Mouse (Mus musculus) limb, embryonic 11.5 days (tissue): ENCODE data around the gene Ddx49. TPM values are rescaled to one million over a fixed set of nuclear protein-coding genes. Genes with fewer than 3 reads are reported as not detected.

Experiments
- ATAC-seq: fragments of 200-750 bp; cut with Nextera tagmentation; 2 replicates; pipeline ENCODE4 v1.8.0; 2017; ENCODE audit warnings: low read depth; ENCODE audit not compliant: insufficient number of reproducible peaks, low FRiP score, low TSS enrichment
- DNase-seq: peaks from one replicate; pipeline ENCODE4 v3.0.0-alpha.2; 2015; ENCODE audit warnings: low spot score
- H3K27ac ChIP-seq: fragments of 300-500 bp; sonication (generic); replicated peaks from 2 replicates; pipeline ENCODE4 v1.5.1; 2014; ENCODE audit warnings: low read depth, mild to moderate bottlenecking, low read length
- H3K27me3 ChIP-seq: fragments of 300-500 bp; sonication (generic); 2 replicates; pipeline ENCODE4 v1.6.1; 2014; ENCODE audit warnings: mild to moderate bottlenecking, low read length, mixed read lengths; ENCODE audit not compliant: control insufficient read depth, insufficient read depth
- H3K36me3 ChIP-seq: fragments of 300-500 bp; sonication (generic); 2 replicates; pipeline ENCODE4 v1.6.1; 2014; ENCODE audit warnings: mild to moderate bottlenecking, low read length, moderate library complexity, mixed read lengths; ENCODE audit not compliant: control insufficient read depth, insufficient read depth
- H3K4me1 ChIP-seq: fragments of 300-500 bp; sonication (generic); 2 replicates; pipeline ENCODE4 v1.6.1; 2014; ENCODE audit warnings: low read length, mixed read lengths; ENCODE audit not compliant: control insufficient read depth, insufficient read depth
- H3K4me2 ChIP-seq: fragments of 300-500 bp; sonication (generic); 2 replicates; pipeline ENCODE4 v1.6.1; 2014; ENCODE audit warnings: low read depth, mild to moderate bottlenecking, moderate library complexity; ENCODE audit not compliant: severe bottlenecking
- H3K4me3 ChIP-seq: fragments of 300-500 bp; sonication (generic); 2 replicates; pipeline ENCODE4 v1.5.1; 2014; ENCODE audit warnings: low read depth, low read length
- H3K9ac ChIP-seq: fragments of 300-500 bp; sonication (generic); 2 replicates; pipeline ENCODE4 v1.6.1; 2014; ENCODE audit warnings: mild to moderate bottlenecking, low read length
- H3K9me3 ChIP-seq: fragments of 300-500 bp; sonication (generic); 2 replicates; pipeline ENCODE4 v1.6.1; 2016; ENCODE audit warnings: low read length; ENCODE audit not compliant: control insufficient read depth
- WGBS: fragments of 180-500 bp; shearing (Covaris S2); extraction: QIAGEN DNeasy Blood & Tissue Kit; methylation state at CpG from one replicate; pipeline ENCODE4 v1.1.7; 2014; 5-methylcytosine and 5-hydroxymethylcytosine counted together
- polyA plus RNA-seq: library from polyadenylated mRNA; unstranded; fragments of >200 nt; fragmentation: Nextera tagmentation; extraction: Ambion mirVana; gene quantifications from 2 replicates; pipeline ENCODE4 v1.2.1, GENCODE M21; 2014

The Ddx49 gene
- polyA plus RNA-seq, 1 experiment from 2014 or later: 55.8 TPM

DNA sequence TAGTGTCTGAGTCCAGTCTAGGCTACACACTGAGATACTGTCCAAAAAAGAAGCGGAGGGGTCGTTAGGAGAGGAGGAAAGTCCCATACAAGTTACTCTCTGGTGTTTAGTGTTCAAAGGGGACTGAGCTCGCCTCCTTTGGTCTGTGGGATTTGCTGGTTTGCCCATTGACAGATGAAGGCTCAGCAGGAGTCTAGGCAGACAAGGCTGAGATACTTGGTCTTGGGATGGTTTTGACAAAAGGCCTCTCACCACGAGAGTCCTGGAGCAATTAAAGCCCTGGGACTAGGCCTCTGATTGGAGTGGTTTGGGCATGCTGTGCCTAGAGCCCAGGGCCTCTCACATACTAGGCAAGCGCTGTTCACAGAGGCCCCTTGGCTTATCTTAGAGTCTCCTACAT lies 34.0 kb downstream of the Ddx49 start:
- ATAC-seq (no peak), DNase-seq (no peak)
- no peaks in the 10 kb centered on the region for H3K27me3 ChIP-seq
- H3K4me2 ChIP-seq: no peak overlapping the region
- no peaks in the 10 kb centered on the region for H3K4me1 ChIP-seq
- 65% methylated on average over 5 of the region's 5 CpGs for WGBS
- no peak overlapping the region for H3K9ac ChIP-seq
- peaks cover 12% of the 10 kb centered on the region; the same call in 1 of the 2 replicates for H3K36me3 ChIP-seq
- H3K4me3 ChIP-seq: no peak overlapping the region
- H3K9me3 ChIP-seq: 0 out of 2 replicates have a peak, but pooled peaks cover 2% of the 10 kb centered on the region
- H3K27ac ChIP-seq: 0 out of 2 replicates have a peak overlapping the region, but pooled peaks have one; percentile 8

GRCm38 (mm10) chr8:70267674-70268073 lies 34.6 kb downstream of the Ddx49 start:
- no peaks in the 10 kb centered on the region for H3K4me1 ChIP-seq
- ATAC-seq (no peak), DNase-seq (no peak)
- no peak overlapping the region for H3K9ac ChIP-seq
- H3K9me3 ChIP-seq: 0 out of 2 replicates have a peak, but pooled peaks cover 2% of the 10 kb centered on the region
- no peak overlapping the region for H3K4me3 ChIP-seq
- no peak overlapping the region for H3K4me2 ChIP-seq
- 94% methylated on average over 3 of the region's 3 CpGs for WGBS
- H3K27ac ChIP-seq: no peak overlapping the region
- H3K36me3 ChIP-seq: peaks cover 16% of the 10 kb centered on the region; the same call in 1 of the 2 replicates
- no peaks in the 10 kb centered on the region for H3K27me3 ChIP-seq

- 91% methylated on average over 2 of the region's 2 CpGs for WGBS
- no peak overlapping the region for H3K27ac ChIP-seq
- H3K9me3 ChIP-seq: no peaks in the 10 kb centered on the region
- no peaks in the 10 kb centered on the region for H3K27me3 ChIP-seq
- DNase-seq (no peak), ATAC-seq (no peak)
- H3K36me3 ChIP-seq: peaks cover 70% of the 10 kb centered on the region
- no peak overlapping the region for H3K9ac ChIP-seq
- H3K4me3 ChIP-seq: no peak overlapping the region
- no peak overlapping the region for H3K4me2 ChIP-seq
- H3K4me1 ChIP-seq: no peaks in the 10 kb centered on the region
These were observed 43.2 kb downstream of the Ddx49 start for GRCm38 (mm10) chr8:70259043-70259442.

DNA sequence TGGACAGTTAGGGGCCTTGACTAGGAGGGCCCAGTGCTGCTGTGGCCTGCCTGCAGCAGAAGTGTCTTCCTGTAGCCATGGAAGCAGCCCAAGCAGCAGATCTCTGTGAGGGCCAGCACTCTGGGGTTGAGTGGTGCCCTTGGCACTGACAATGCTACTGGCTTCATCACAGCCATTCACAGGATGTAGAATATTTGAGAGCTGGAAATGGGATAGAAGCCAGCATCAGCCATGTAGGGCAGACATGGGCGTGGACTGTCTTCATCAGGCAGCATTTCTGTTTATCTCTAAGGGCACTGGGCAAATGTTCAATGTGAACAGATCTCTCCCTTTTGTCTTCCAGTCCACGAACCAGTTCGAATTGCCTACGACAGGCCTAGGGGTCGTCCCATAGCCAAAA lies 43.7 kb downstream of the Ddx49 start:
- Histone ChIP-seq H3K9me3 (no peaks in the 10 kb centered on the region), H3K27ac (no peak overlapping the region), H3K4me3 (no peak overlapping the region), H3K4me1 (no peaks in the 10 kb centered on the region), H3K9ac (no peak overlapping the region), H3K4me2 (no peak overlapping the region), H3K36me3 (peaks cover 68% of the 10 kb centered on the region), H3K27me3 (no peaks in the 10 kb centered on the region)
- DNase-seq (no peak), ATAC-seq (no peak)
- 93% methylated on average over 5 of the region's 5 CpGs for WGBS

GRCm38 (mm10) chr8:70257456-70257855 lies 44.8 kb downstream of the Ddx49 start:
- no peaks in the 10 kb centered on the region for H3K27me3 ChIP-seq
- no peak overlapping the region for H3K9ac ChIP-seq
- H3K27ac ChIP-seq: no peak overlapping the region
- no peak for DNase-seq
- 87% methylated on average over 3 of the region's 3 CpGs for WGBS
- H3K36me3 ChIP-seq: peaks cover 63% of the 10 kb centered on the region
- no peak overlapping the region for H3K4me3 ChIP-seq
- H3K9me3 ChIP-seq: no peaks in the 10 kb centered on the region
- no peaks in the 10 kb centered on the region for H3K4me1 ChIP-seq
- no peak overlapping the region for H3K4me2 ChIP-seq
- ATAC-seq: no peak

DNA sequence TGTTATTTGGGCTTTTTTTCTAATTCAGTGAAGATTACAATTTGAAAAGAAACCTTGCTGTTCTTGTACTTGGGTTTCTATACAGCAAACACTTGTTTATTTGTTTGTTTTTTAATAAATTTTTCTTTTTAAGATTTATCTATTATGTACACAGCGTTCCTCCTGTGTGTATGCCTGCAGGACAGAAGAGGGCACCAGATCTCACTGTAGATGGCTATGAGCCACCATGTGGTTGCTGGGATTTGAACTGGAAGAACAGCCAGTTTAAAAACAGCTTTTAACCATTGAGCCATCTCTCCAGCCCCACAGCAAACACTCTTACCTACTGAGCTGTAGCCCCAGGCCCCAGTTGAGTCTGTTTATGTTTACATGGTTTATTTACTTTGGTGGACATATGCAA lies 47.7 kb downstream of the Ddx49 start:
- peaks cover 63% of the 10 kb centered on the region for H3K36me3 ChIP-seq
- no peaks in the 10 kb centered on the region for H3K4me1 ChIP-seq
- H3K9ac ChIP-seq: no peak overlapping the region
- no peak for DNase-seq
- H3K4me3 ChIP-seq: no peak overlapping the region
- H3K9me3 ChIP-seq: no peaks in the 10 kb centered on the region
- H3K27ac ChIP-seq: no peak overlapping the region
- H3K27me3 ChIP-seq: no peaks in the 10 kb centered on the region
- WGBS: 72% methylated on average over 1 of the region's 1 CpGs
- no peak overlapping the region for H3K4me2 ChIP-seq
- no peak for ATAC-seq

GRCm38 (mm10) chr8:70247841-70248240 lies 54.4 kb downstream of the Ddx49 start:
- 96% methylated on average over 3 of the region's 3 CpGs for WGBS
- H3K36me3 ChIP-seq: peaks cover 45% of the 10 kb centered on the region
- no peaks in the 10 kb centered on the region for H3K27me3 ChIP-seq
- ATAC-seq (no peak), DNase-seq (no peak)
- H3K4me3 ChIP-seq: no peak overlapping the region
- H3K4me2 ChIP-seq: no peak overlapping the region
- no peak overlapping the region for H3K9ac ChIP-seq
- H3K27ac ChIP-seq: no peak overlapping the region
- H3K4me1 ChIP-seq: no peaks in the 10 kb centered on the region
- H3K9me3 ChIP-seq: no peaks in the 10 kb centered on the region

DNA sequence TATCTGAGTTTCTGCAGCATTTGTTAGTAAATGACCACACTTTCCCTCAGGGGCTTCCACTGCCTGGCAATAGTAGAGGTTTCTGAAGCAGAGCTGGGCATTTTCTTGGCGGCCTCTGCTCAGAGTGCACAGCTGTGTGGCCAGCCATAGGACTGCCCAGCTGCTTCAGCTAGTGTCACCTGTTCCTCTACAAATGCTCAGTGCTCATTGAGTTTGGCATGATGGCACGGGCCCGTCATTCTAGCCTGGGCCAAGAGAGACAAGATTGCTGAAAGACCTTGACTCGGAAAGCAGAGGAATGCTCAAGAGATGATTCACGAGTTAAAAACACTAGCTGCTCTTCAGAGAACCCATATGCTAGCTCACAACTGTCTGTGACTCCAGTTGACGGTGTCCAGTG lies 55.7 kb downstream of the Ddx49 start:
- Histone ChIP-seq H3K27me3 (no peaks in the 10 kb centered on the region), H3K4me3 (no peak overlapping the region), H3K9ac (no peak overlapping the region), H3K4me2 (no peak overlapping the region), H3K36me3 (peaks cover 46% of the 10 kb centered on the region), H3K9me3 (no peaks in the 10 kb centered on the region), H3K27ac (no peak overlapping the region), H3K4me1 (no peaks in the 10 kb centered on the region)
- DNase-seq (no peak), ATAC-seq (no peak)
- WGBS: 95% methylated on average over 6 of the region's 6 CpGs
